Mouse (Mus musculus): Measurements from ENCODE around the gene Pcnt.
A peak's percentile ranks its signal among the peaks of the same experiment; 100 is the strongest.

Pcnt gene

DNA sequence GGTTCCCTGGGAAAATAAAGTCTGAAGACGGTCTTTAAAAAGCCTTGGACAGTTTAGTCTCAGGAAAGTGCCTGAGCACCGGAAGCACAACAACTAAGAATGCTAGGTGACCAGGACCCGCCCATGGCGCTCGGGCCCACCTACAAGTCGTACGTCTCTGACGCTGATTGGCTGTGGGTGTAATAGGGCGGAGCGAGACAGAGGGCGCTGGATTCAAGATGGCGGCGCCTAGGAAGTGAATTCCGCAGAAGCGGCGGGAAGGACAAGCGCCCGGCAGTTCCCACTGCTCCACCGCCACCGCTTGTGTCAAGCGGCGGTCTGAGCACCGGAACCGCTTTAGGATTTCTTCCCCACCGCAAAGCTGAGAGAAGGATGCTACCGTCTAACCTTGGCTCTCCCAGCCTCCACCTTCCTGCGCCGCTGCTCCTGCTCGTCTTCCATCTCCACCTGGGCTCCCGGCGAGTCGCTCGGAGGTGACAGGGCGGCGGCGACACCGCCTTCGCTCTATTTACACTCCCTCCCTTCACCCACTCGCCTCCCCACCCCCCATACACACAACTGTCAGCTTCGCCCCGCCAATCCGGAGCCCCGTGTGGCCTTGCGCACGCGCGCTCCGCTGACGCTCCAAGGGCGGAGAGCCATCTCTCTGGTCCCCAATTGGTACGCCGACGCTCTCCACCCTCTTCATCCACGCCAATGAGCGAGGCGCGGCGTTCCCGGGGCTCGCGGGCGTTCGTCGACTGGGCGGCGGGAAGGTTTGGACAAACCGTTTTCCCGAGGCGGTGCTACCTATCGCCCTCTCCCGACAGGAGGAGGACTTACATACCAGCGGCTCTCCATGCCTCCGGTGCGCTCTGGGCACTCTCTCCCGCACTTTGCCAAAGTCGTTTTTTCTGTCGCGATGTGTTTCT, at the start of gene Pcnt:
Pcnt (minus strand) TSS at position 609 of the 911 bp plus-strand sequence.
- DNase-seq (ENCODE audit: low spot score in 2 of 2) = peak; percentile 86 to 95

DNA sequence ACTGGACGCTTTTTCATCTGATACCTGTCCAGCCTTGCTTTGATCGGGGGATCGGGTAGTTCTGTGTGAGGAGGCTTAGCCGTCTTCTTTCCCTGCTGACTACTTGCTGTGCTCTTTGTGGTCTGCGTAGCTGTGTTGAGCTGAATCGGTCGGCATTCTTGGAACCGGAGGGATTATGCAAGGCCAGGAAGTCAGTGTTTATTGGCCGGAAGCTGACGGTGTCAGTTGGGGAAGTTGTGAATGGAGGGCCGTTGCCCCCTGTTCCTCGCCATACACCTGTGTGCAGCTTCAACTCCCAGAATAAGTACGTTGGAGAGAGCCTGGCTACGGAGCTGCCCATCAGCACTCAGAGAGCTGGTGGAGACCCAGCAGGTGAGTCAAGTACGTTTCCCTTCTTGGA, 46.6 kb upstream of the Pcnt start:
- DNase-seq (ENCODE audit: low spot score in 2 of 2) = no peak

DNA sequence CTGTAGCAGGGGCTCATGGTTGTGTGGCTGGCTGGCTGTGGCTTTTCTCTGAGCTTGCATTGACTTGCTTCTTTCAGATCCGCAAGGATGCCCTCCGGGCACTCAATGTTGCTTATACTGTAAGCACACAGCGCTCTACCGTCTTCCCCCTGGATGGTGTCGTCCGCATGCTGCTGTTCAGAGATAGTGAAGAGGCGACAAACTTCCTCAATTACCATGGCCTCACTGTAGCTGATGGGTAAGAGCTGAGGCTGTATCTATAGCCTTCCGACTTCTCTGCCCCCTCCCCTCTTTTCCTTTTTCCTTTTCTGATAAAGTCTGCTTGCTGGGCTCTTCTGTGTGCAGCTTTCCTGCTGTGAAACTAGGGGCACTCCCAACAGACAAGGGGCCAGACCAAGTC, 45.7 kb upstream of the Pcnt start:
- no peak for DNase-seq (ENCODE audit: low spot score in 2 of 2)

DNA sequence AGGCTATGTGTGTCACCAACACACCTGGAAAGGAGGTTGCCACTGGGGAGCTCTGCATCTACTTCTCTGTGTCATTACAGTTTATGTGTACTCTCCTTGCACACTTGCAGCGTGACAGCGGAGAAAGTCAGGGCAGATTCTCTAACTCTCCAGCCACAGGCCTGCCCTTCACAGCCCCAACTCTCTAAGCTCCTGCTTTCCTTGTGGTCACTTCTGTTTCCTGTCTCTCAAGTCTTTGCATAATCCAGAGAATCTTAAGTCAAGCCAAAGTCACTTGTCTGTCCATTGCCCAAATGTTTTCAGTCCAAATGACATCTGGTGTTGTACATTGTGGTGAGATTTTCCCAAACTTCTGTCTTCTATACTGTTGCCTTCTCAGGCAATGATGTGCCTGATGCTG, 43.7 kb upstream of the Pcnt start:
- no peak for DNase-seq (ENCODE audit: low spot score in 2 of 2)

DNA sequence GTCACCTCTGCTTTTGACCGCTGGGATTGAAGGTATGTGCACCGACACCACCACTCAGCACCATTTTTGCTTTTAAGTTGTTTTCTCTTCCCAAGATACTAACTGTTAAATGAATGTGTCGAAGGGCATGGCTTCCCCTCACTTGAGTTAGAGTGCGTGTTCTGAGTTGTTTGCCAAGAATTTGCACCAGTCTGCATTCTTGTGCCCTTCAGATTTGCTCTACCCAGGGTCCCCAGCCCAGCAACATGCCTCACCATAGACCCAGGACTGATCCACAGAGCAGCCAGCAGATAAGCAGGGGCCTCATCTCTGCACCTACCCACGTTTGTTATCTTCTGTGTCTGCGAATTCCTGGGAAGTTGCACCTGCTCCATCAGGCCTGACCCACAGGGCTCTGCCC, 38.9 kb upstream of the Pcnt start:
- DNase-seq (ENCODE audit: low spot score in 2 of 2) = no peak

DNA sequence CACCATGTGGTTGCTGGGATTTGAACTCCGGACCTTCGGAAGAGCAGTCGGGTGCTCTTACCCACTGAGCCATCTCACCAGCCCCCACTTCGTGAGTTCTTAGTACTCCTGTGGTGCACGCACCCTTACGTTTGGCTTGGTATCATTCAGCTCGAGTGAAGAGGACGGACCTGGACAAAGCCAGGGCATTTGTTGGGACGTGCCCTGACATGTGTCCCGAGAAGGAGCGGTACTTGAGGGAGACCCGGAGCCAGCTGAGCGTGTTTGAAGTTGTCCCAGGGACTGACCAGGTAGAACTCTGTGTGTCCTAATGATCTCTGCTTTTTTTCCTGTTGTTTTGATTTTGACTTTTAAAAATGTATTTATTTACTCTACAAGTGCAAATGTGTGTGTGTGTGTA, 38.3 kb upstream of the Pcnt start:
- no peak for DNase-seq (ENCODE audit: low spot score in 2 of 2)

DNA sequence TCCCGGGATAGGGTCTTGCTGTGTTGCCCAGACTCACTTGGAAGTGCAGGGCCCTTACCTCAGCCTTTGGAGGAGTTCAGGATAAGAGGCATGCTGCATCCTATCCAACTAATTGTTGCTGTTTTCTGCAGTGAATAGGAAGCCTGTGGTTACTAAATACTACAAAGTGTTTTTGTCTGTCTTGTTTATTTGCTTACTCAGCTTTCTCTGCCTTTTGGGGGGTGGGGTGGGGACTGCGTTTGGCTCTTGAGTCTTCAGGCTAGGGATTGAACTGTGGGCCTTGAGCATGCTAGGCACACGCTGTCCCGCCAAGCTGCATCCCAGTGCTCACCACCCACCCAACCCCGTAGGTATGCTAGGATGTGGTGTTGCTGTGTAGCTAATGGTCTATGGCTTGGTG, 31.2 kb upstream of the Pcnt start:
- DNase-seq (ENCODE audit: low spot score in 2 of 2) = no peak

DNA sequence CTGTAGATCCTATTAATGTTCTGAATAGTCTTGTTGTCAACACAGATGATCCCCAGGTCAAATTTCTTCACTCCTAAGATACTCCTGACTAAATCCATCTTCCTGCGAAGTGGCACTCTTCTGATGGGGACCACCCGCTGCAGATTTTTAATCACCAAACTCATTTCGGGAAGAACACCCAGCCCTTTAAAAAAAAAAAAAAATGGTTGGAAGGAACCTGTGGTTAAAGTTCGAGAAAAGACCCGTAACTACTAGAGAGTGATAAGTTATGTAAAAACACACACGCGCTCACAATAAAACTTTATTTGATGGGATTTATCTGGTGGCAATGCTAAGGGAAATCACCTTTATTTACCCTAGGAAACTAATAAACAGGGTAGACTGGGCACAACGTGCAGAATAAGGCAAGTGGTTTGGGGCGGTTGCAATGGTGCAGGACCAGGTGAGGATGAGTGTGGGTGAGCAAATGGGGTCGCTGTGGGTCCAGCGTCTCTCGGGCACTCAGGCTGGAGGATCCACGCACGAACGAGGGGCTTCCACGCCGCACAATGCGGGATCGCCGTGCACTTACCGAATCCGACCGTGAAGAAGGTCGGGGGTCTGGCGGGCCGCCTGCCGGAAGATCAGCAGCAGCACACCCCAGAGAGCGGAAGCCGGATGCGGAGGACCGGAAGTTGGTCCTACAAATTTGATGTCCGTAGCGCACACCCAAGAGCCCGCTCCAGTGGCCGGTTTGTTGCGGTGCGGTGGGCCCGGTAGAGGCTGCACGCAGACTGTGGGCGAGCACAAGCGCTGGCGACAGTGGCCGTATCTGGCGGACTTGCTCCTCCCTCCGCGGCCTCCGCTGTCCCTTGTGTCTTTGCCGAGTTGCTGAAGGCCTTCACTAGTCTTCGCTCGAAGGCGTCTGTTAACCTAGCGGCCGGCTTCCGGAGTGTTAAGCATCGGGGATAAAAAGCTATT, 25.9 kb upstream of the Pcnt start, which contains the start of the genes Mcm3ap and Ybey:
Mcm3ap (plus strand) TSS at position 725 of the 960 bp plus-strand sequence.
Ybey (minus strand) TSS at position 912 of the 960 bp plus-strand sequence.
- peak; percentile 78 to 88 for DNase-seq (ENCODE audit: low spot score in 2 of 2)

DNA sequence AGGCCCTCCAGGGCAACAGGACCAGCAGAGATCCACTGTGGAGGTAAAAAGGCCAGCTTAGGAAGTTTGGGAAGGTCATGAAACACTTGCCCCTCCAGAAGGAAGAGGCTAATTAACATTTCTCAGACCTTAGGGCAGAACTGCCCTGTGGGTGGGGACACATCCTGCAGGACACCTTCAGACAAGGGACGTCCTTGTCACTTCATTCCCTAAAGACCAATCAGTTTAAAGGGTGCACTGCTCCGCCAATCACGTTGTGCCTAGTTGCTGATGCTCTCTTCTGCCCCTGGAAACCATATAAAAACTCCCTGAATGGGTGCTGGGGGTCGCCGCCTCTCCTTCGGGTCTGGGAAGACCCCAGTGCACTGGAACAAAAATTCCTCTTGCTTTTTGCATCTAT, 20.1 kb upstream of the Pcnt start:
- no peak for DNase-seq (ENCODE audit: low spot score in 2 of 2)

DNA sequence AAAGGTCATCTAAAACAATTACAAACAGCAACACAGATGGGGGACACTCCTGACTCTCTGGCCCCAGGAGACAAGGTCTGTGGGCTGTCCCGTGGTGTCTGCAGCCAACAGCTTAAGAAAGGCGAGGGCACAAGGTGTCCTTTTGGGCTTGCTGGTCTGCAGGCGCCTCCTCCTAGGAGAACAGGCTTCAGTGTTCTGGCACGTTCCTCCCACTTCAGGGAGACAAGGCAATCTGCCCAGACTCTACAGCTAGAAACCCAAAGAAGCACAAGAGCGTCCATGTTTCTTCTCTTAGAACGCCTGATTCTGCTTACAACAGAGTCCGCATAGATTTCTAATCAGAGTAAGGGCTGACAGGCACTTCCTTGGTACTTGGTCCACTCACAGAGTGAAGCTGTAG, 19.7 kb upstream of the Pcnt start:
- no peak for DNase-seq (ENCODE audit: low spot score in 2 of 2)

DNA sequence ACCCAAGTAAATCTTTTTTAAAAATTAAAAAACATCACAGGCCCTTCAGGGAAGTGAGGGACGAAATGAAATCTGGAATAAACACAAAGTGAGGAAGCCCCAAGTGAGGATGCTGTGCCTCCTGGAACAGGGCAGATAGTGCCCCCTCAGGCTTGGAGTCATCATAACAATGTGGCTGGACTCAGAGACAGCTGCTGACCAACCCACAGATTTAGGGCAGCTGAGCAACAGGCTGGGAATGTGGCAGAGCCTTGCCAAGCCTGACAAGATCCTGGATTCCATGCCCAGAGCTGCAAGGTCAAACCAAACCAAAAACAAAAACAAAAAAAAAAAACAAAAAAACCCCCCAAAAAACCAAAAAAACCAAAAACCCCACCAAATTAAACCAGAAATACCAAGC, 18.7 kb upstream of the Pcnt start:
- DNase-seq (ENCODE audit: low spot score in 2 of 2) = no peak

DNA sequence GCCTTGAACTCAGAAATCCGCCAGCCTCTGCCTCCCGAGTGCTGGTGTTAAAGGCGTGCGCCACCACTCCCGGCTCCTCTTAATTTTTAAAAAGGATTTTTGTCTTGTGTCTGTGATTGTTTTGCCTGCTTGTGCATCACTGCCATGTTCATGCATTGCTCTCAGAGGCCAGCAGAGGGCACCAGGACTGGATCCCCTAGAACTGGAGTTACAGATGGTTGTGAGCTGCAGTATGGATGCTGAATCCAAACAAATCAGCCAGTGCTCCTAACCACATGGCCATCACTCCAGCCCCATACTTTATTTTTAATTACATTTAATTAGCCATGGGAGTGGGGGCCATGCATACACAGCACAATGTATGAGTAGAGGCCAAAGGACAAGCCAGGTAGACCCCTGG, 12.7 kb upstream of the Pcnt start:
- DNase-seq (ENCODE audit: low spot score in 2 of 2) = peak; percentile 32 to 41

DNA sequence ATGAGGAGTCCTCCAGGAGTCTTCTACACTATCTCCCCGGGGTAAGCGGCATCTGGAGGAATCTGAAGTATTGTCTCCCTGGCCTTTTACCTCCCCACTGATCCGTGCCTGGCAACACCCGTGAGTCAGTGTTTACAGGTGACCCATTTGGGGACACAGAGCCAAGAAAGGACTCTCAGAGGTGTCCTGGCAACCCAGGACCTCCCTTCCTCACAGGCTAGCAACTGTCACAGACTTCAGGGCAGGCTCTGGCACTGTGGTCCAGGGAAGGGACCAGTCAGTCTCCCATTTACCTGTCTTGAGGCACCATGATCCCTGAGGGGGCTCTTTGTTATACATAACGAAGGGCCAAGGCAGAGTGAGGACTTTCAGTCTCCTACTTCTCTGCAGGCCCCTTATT, 6.3 kb upstream of the Pcnt start, which contains the start of gene 2610028H24Rik:
2610028H24Rik (plus strand) TSS at position 231 of the 400 bp plus-strand sequence.
- DNase-seq (ENCODE audit: low spot score in 2 of 2) = no peak

DNA sequence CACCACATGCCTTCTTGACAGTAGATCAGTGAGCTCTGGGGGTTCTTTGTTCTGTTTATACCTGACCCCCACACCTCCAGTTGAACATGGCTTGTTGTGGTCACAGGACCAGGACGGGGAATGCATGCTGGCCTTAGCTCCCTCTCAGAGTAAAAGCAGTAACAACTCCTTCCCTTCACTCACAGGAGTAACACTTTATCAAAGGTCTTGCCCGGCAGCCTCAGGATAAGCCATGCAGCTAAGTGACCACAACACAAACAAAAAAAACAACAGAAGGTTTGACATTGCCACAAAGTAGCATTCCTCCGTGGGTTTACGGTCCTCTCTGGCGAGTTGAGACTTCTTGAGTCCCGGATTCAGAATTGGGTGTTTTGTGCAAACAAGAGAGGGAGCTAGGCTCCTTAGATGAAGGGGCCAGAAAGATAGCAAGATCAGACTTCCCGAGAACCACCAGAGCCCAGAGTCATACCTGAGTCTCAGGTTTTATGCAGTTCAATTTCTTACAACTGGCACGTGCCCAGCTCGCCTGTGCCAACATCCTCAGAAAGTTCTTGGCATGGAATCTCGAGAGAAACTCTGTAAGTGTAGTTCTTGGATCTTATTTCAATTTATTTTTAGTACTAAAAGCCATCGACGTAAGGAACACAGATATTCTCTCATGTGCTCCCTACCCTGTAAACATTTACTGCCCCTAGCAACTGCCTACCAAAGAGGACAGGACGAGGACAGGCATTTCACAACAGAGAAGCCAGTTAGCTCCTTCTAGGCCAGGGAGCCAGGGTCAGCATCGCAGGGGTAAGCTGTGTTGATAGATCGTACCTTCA, 5.0 kb upstream of the Pcnt start:
- DNase-seq (ENCODE audit: low spot score in 2 of 2) = no peak

DNA sequence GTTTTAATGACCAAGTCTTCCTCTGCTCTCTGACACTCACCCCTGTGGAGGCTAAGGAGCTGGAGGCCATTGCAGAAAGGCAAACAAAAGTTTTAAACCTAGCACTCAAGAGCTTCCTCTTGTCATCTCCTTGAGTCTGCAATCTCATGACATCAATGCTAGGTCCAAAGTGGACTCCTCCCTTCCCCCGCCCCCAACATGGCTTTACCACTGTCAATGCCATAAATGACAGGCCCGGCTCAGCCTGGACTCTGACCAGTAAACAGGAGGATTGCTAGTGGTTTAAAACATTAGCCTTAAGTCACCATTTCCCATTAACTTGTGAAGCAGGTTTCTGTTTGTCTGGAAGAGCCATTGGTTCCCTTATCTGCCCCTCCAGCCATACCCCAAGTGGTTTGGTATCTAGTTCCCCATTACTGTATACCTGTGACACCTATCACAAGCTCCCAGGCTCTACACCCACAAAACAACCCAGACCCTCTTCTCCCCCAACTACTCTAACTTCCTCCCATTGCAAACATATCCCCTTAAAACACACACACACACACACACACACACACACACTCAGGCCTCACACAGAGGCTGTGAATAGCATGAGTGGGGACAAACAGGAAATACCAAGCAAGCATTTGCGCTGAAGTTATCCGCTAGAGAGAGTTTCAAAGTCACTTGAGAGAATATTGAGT, 3.6 kb upstream of the Pcnt start:
- DNase-seq (ENCODE audit: low spot score in 2 of 2) = no peak

DNA sequence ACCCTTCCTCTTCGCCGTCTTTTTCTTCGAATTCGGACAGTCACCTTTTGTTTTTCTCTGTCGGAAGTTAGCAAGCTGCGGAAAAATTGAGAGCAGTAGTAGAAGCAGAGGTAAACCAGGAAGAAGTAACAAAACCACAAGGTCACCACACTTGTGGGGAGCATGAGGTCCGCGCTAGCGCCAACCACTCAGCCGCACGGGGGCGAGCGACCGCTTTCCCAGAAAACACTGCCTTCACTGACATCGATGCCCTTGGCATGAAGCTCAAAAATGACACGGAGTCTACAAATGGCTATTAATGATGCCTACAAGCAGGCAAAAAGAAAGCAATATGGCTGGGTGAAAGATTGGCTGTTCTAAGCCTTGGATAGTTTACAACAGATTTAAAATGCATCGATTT, 2.3 kb downstream of the Pcnt start, which contains the start of gene AC141477.1:
AC141477.1 (minus strand) TSS at position 164 of the 400 bp plus-strand sequence.
- DNase-seq (ENCODE audit: low spot score in 2 of 2) = no peak

DNA sequence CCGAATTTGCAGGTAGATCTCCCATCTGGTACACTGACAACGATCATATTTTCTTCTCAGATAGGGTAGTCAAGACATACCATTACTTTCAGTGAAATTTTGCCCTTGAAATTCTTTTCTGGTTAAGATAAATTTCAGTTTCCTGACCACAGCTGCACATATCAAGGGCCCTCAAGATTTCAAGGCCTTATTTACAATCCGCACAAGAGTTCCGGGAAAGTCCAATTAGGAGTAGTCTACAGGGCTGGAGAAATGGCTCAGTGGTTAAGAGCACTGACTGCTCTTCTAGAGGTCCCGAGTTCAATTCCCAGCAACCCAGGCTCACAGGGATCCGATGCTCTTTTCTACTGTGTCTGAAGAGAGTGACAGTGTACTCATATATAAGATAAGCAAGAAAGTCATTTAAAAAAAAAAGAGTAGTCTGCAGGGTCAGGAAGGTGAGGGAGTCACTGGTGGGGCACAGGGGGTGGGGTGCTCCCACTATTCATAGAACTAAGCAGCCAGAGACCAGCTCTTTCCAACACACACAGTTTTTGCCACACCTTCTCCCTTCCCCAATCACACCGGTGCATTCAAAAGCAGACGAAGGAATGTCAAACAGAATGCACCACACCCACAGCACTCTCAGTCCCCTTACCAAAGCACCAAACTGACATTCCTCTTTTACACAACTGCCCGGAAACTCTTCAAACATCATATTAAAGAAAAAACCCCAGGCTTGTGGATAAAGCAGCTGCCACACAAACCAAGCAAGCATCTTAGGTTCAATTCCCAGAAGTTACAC, 3.3 kb downstream of the Pcnt start:
- DNase-seq (ENCODE audit: low spot score in 2 of 2) = no peak

DNA sequence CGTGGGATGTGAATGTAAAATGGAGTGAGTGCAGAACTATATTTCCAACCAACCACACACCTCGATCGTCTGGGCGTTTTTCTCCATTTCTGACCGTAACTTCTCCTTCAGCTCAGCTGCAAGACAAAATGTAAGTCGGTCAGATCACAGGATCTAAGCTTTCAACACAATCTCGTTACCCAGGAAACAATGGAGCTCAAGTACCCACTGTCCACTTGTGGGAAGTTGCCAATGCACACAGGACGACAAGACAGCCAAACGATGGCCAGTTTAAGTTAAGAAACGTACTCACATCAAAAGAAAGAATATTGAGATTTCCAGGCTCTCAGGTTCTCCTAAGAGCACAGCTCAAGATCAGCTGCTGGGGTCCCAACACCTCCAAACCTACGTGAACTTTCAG, 8.7 kb downstream of the Pcnt start:
- no peak for DNase-seq (ENCODE audit: low spot score in 2 of 2)

DNA sequence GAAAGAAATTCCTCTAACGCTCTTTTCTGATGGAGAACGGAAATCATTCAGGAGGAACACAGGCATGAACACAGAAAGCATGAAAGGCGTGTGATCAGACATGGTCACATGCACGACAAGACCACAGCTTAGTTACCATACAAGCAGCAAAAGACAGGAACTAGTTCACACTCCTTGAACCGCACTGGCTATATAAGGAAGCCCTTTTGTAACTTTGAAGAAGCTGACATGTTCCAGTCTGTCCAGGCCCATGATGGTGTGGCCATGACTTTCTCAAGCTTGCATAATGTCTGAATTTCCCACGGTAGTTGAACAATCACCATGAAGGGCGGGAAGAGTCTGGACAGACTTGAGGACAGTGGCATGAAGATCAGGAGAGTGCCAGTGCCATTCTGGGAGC, 16.9 kb downstream of the Pcnt start:
- DNase-seq (ENCODE audit: low spot score in 2 of 2) = no peak

DNA sequence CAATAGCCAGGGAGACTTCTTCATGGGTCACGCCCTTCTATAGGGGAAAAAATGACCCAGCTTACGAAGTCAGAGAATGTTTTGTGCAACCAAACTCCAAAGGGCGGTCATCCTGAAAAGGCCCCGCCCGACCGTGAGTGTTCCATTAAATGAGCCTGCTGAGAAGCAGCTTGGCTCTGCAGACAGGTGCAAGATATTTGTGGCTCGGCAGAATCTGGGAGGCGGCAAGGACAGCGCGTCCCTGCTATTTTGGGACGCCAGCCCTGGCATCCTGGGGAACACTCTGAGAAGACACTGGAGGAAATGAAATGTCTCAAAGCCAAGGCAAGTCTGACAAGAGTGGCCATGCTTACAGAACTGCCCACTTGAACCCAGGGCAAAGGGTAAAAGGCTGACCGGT, 25.8 kb downstream of the Pcnt start:
- no peak for DNase-seq (ENCODE audit: low spot score in 2 of 2)

All from cerebellum, postnatal 4 days (tissue).